ENCODE assay signal across 23 mouse cellular contexts in the genomic region with DNA sequence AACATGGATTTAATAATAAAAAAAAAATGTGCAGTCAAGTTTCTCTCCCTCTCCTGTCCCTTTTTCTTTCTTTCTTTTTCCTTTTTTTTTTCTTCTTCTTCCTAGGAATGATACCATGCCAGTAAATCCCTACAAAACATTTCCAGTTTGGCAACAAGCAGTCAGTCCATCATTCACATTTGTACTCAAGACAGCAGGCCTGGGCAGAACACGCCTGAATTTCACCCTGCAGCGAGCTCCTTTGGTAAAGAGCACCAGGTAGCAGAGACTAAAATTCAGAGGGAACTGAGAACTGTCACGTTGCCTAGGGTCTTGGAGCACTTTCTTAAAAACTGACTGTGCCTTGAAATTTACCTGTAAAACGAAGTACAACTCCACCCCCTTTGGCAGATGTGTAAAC.
DNase-seq lines count a peak whose midpoint lies in the region; TF ChIP-seq lines count a peak whose summit lies in the region.
"Had no signal": no experiment of that assay in that cellular context is flagged by ENCODE, and none has a peak within 500 bp of the region (broad histone marks: within the 10 kb centered on the region; RNA-seq: fewer than 3 reads in every experiment).

No protein-coding gene starts in this region.

- intact Hi-C loops in gastrocnemius, adult 2 months (cut with DNase I): no loop called here

- 0 out of 2 replicates have a peak overlapping the region, but pooled peaks have one; percentile 5 for H3K27ac ChIP-seq in gastrocnemius, adult 2 months
- H3K27ac ChIP-seq in layer of hippocampus, adult 2 months: peak overlapping the region; percentile 88
- peak overlapping the region; percentile 75 for H3K27ac ChIP-seq in cortical plate, adult 2 months (ENCODE audit: insufficient read depth, low read length)
- no peak overlapping the region for H3K27ac ChIP-seq in limb, embryonic 10.5 days
- H3K27ac ChIP-seq: embryonic facial prominence, embryonic 12.5 days; liver, embryonic 13.5 days; macrophage; stomach, embryonic 15.5 days had no signal

- no peak for DNase-seq in gastrocnemius, adult 2 months
- DNase-seq in gastrocnemius, postnatal 4 days (ENCODE audit: low spot score in 2 of 2): no peak
- DNase-seq in layer of hippocampus, adult 2 months (ENCODE audit: low spot score in 2 of 2): no peak
- DNase-seq in layer of hippocampus, adult 8-10 months (ENCODE audit: low spot score in 2 of 2): no peak
- DNase-seq in brain, adult 2 months (ENCODE audit: low read depth, low spot score): peak; percentile 59
- no peak for DNase-seq in cerebellum, postnatal 10 days
- DNase-seq in limb, embryonic 10.5 days (ENCODE audit: low spot score): no peak
- DNase-seq: adrenal gland, postnatal 25 days; B cell, adult 2 months; embryo, embryonic 11 days; gastrocnemius, postnatal 10 days; heart, postnatal 36 days; kidney, adult 11 months; kidney, postnatal 14 days; left cerebral cortex, postnatal 4 days; liver, embryonic 13.5 days; lung, adult 18-20 months; thymus, postnatal 14 days had no signal

- H3K9me3 ChIP-seq in limb, embryonic 10.5 days (replicated peaks): no peaks in the 10 kb centered on the region
- H3K9me3 ChIP-seq: embryonic facial prominence, embryonic 12.5 days; limb, embryonic 15.5 days; liver, embryonic 13.5 days; stomach, embryonic 15.5 days had no signal

- H3K4me3 ChIP-seq in gastrocnemius, adult 2 months: no peak overlapping the region
- H3K4me3 ChIP-seq in layer of hippocampus, adult 2 months: no peak overlapping the region
- no peak overlapping the region for H3K4me3 ChIP-seq in cortical plate, adult 2 months (ENCODE audit: insufficient read depth, low read length)
- no peak overlapping the region for H3K4me3 ChIP-seq in limb, embryonic 10.5 days
- H3K4me3 ChIP-seq: embryonic facial prominence, embryonic 12.5 days; limb, embryonic 15.5 days; liver, embryonic 13.5 days; stomach, embryonic 15.5 days had no signal

- H3K27me3 ChIP-seq in limb, embryonic 10.5 days (ENCODE audit: low read depth, poor library complexity, severe bottlenecking): 0 out of 2 replicates have a peak, but pooled peaks cover 4% of the 10 kb centered on the region
- H3K27me3 ChIP-seq: embryonic facial prominence, embryonic 12.5 days; limb, embryonic 15.5 days; liver, embryonic 13.5 days; stomach, embryonic 15.5 days had no signal

- peaks cover 6% of the 10 kb centered on the region for H3K4me1 ChIP-seq in cortical plate, adult 2 months (ENCODE audit: control insufficient read depth, insufficient read depth, low read length)
- H3K4me1 ChIP-seq in limb, embryonic 10.5 days: peaks cover 14% of the 10 kb centered on the region
- H3K4me1 ChIP-seq: liver, embryonic 13.5 days had no signal

- WGBS in limb, embryonic 10.5 days: 53% methylated on average over 4 of the region's 4 CpGs

- no peak for TF ChIP-seq CTCF in gastrocnemius, adult 2 months (IDR thresholded peaks at IDR 0.05)
- no peak for TF ChIP-seq CTCF in layer of hippocampus, adult 2 months (conservative IDR thresholded peaks at IDR 0.05)
- TF ChIP-seq CTCF in cortical plate, adult 2 months (IDR thresholded peaks at IDR 0.05; ENCODE audit: extremely low read depth, insufficient read depth, low read length): no peak

- no peak for TF ChIP-seq POLR2A in cortical plate, adult 2 months (IDR thresholded peaks at IDR 0.05; ENCODE audit: extremely low read depth, insufficient read depth, low read length)

- peaks cover 18% of the 10 kb centered on the region for H3K36me3 ChIP-seq in limb, embryonic 10.5 days
- H3K36me3 ChIP-seq: liver, embryonic 13.5 days had no signal
